Mouse (Mus musculus) limb, embryonic 11.5 days (tissue): ENCODE results near the gene Tpm3. TPM values are rescaled to one million over a fixed set of nuclear protein-coding genes. Genes with fewer than 3 reads are reported as not detected.

Experiments used
- ATAC-seq: fragments of 200-750 bp; cut with Nextera tagmentation; 2 replicates; pipeline ENCODE4 v1.8.0; 2017; ENCODE audit warnings: low read depth; ENCODE audit not compliant: insufficient number of reproducible peaks, low FRiP score, low TSS enrichment
- DNase-seq: peaks from one replicate; pipeline ENCODE4 v3.0.0-alpha.2; 2015; ENCODE audit warnings: low spot score
- H3K27ac ChIP-seq: fragments of 300-500 bp; sonication (generic); replicated peaks from 2 replicates; pipeline ENCODE4 v1.5.1; 2014; ENCODE audit warnings: low read depth, mild to moderate bottlenecking, low read length
- H3K27me3 ChIP-seq: fragments of 300-500 bp; sonication (generic); 2 replicates; pipeline ENCODE4 v1.6.1; 2014; ENCODE audit warnings: mild to moderate bottlenecking, low read length, mixed read lengths; ENCODE audit not compliant: control insufficient read depth, insufficient read depth
- H3K36me3 ChIP-seq: fragments of 300-500 bp; sonication (generic); 2 replicates; pipeline ENCODE4 v1.6.1; 2014; ENCODE audit warnings: mild to moderate bottlenecking, low read length, moderate library complexity, mixed read lengths; ENCODE audit not compliant: control insufficient read depth, insufficient read depth
- H3K4me1 ChIP-seq: fragments of 300-500 bp; sonication (generic); 2 replicates; pipeline ENCODE4 v1.6.1; 2014; ENCODE audit warnings: low read length, mixed read lengths; ENCODE audit not compliant: control insufficient read depth, insufficient read depth
- H3K4me2 ChIP-seq: fragments of 300-500 bp; sonication (generic); 2 replicates; pipeline ENCODE4 v1.6.1; 2014; ENCODE audit warnings: low read depth, mild to moderate bottlenecking, moderate library complexity; ENCODE audit not compliant: severe bottlenecking
- H3K4me3 ChIP-seq: fragments of 300-500 bp; sonication (generic); 2 replicates; pipeline ENCODE4 v1.5.1; 2014; ENCODE audit warnings: low read depth, low read length
- H3K9ac ChIP-seq: fragments of 300-500 bp; sonication (generic); 2 replicates; pipeline ENCODE4 v1.6.1; 2014; ENCODE audit warnings: mild to moderate bottlenecking, low read length
- H3K9me3 ChIP-seq: fragments of 300-500 bp; sonication (generic); 2 replicates; pipeline ENCODE4 v1.6.1; 2016; ENCODE audit warnings: low read length; ENCODE audit not compliant: control insufficient read depth
- WGBS: fragments of 180-500 bp; shearing (Covaris S2); extraction: QIAGEN DNeasy Blood & Tissue Kit; methylation state at CpG from one replicate; pipeline ENCODE4 v1.1.7; 2014; 5-methylcytosine and 5-hydroxymethylcytosine counted together
- polyA plus RNA-seq: library from polyadenylated mRNA; unstranded; fragments of >200 nt; fragmentation: Nextera tagmentation; extraction: Ambion mirVana; gene quantifications from 2 replicates; pipeline ENCODE4 v1.2.1, GENCODE M21; 2014

The Tpm3 gene
- polyA plus RNA-seq, 1 experiment from 2014 or later, result 605 TPM

DNA sequence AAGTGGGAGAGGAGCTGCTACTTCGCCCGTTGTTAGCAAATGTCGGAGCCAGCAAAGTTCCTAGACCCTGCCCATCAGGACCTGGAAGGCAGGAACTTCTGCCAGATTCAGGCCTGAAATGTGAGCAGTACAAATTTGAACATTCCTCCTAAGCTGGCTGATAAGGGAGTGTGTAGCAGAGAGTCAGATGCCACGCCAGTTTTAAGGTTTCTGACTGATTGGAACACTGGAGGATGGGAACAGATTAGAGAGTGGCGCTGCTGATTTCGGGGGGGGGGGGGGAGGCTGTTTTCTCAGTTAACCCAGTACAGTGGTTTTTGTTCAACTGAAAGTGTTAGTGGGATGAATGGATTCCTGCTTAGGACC lies 8.0 kb downstream of the Tpm3 start:
- under 1% methylated on average over 6 of the region's 6 CpGs for WGBS
- ATAC-seq, result no peak
- peak overlapping the region; percentile 78 for H3K9ac ChIP-seq
- peak overlapping the region; percentile 93 for H3K27ac ChIP-seq
- DNase-seq, result no peak
- no peaks in the 10 kb centered on the region for H3K27me3 ChIP-seq
- H3K4me1 ChIP-seq, result peaks cover 27% of the 10 kb centered on the region
- no peaks in the 10 kb centered on the region for H3K9me3 ChIP-seq
- peak overlapping the region; percentile 76 for H3K4me2 ChIP-seq
- peak overlapping the region; percentile 81 for H3K4me3 ChIP-seq
- no peaks in the 10 kb centered on the region for H3K36me3 ChIP-seq

DNA sequence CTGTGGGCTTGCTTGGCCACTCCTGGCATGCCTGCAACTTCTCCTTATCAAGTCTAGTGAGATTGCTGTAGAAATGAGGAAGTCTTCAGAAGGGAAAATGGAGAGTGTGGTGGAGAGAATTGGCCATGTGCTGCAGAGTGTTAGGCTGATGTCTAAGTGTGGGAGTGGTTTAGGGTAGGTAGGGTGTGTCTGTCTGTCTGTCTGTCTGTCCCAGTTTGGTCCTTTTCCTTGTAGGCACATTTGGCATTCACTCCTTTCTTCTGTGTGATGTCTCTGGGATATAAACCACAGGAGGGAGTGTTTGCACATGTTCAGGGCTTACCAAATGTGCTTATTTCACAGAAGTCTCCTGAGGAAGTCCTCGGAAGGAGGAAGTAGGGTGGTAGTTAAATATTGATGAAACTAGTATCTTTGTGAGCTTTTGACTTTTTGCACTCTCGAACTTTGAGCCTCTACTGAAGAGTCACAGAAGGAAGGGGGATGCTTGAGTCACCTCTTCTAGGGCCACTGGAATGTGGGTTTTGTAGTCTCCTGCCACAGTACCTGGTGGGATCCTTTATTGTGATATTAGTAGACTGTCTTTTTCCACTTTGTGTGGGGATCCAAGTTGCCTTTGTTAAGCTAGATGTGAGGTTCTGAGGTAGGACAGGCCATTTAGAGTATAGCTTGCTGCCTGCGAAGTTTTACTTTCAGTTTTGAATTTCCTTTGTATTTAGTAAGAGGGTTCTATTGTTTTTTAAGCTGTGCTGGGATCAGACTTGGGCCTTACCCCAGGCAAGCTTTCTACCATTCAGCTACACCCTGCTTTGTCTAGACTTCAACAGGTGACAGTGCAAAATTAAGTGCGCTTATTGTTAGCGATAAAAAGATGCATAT lies 9.2 kb downstream of the Tpm3 start:
- DNase-seq (no peak), ATAC-seq (no peak)
- WGBS, result 81% methylated on average over 5 of the region's 5 CpGs
- H3K4me1 ChIP-seq, result peaks cover 27% of the 10 kb centered on the region
- H3K27me3 ChIP-seq, result no peaks in the 10 kb centered on the region
- no peak overlapping the region for H3K9ac ChIP-seq
- H3K9me3 ChIP-seq, result no peaks in the 10 kb centered on the region
- H3K27ac ChIP-seq, result no peak overlapping the region
- peak overlapping the region; percentile 76 for H3K4me2 ChIP-seq
- no peaks in the 10 kb centered on the region; the same call in 1 of the 2 replicates for H3K36me3 ChIP-seq
- peak overlapping the region; percentile 81; the same call in 1 of the 2 replicates for H3K4me3 ChIP-seq

DNA sequence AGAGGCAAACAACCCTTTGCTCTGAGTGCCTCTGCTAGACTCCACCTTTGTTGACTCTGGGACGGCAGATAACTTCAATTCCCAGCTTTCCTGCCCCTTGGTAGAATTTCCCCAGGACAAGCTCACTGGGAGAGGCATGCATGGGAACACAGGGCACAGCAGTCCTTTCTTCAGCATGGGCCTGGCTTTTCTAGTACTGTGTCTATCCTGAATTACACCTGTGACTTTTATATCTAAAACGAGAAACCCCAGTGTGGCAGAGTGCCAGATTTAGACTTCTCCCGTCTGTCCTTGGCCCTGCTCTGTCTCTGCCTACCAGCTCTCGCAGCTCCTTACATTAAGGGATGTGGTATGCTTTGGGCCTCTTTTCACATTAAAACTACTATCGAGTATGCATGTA lies 10.6 kb downstream of the Tpm3 start:
- Histone ChIP-seq H3K4me3 (no peak overlapping the region), H3K27me3 (no peaks in the 10 kb centered on the region), H3K36me3 (peaks cover 5% of the 10 kb centered on the region; the same call in 1 of the 2 replicates), H3K9ac (no peak overlapping the region), H3K9me3 (no peaks in the 10 kb centered on the region), H3K4me2 (no peak overlapping the region), H3K27ac (no peak overlapping the region), H3K4me1 (peaks cover 22% of the 10 kb centered on the region)
- no peak for ATAC-seq
- no peak for DNase-seq
- 76% methylated on average over 5 of the region's 5 CpGs for WGBS

DNA sequence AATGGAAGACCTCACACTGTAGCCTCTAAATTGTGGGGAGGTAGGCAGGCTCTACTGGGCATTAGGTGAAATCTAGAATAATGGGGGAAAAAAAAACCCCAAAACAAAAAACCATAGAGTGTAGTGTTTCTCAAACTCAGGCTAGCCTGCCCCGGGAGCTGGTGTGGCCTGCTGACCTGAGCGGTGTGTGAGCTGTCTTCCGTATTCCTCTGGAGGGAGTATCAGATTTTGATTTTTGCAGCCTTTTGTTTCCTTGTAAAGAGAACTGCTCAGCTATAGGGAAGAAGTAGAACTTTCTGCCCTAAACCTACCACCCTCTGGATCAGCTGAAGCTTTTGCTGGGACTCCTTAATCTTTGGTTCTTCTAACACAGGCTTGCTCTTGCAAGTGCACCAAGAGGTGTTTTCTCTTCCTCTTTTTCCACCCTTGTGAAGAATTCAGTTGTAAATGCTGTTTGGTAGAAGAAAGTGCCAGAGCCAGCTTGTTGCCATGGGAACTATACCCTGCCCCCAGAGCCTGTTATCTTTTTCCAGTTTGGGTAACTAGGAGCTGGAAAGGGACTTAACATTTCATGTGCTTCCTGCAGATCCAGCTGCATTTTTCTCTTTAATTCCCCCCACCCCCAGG lies 11.4 kb downstream of the Tpm3 start:
- H3K4me3 ChIP-seq, result no peak overlapping the region
- H3K9ac ChIP-seq, result no peak overlapping the region
- 82% methylated on average over 3 of the region's 3 CpGs for WGBS
- H3K36me3 ChIP-seq, result peaks cover 13% of the 10 kb centered on the region; the same call in 1 of the 2 replicates
- peaks cover 19% of the 10 kb centered on the region for H3K4me1 ChIP-seq
- ATAC-seq (no peak), DNase-seq (no peak)
- H3K27me3 ChIP-seq, result no peaks in the 10 kb centered on the region
- H3K9me3 ChIP-seq, result no peaks in the 10 kb centered on the region
- H3K27ac ChIP-seq, result no peak overlapping the region
- H3K4me2 ChIP-seq, result no peak overlapping the region

DNA sequence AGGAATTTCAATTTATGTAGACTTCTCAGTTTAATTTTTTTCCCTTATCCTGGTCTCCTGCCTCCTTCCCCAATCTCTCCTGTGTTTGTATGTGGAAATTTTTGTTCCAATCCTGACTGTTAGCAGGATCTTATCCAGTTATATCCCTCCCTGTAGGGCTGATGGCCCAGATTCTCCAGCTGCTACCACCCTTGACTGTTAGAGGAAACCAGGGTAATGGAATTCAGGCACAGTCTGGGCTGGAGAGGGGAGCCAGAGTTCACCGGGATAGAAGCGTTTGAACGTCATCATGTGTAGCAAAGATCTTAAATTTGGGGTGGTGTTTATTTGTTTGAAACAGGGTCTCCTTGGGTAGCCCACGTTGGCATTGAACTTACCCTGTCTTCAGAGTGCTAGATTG lies 12.3 kb downstream of the Tpm3 start:
- Histone ChIP-seq H3K4me2 (no peak overlapping the region), H3K27me3 (no peaks in the 10 kb centered on the region), H3K4me3 (no peak overlapping the region), H3K4me1 (peaks cover 17% of the 10 kb centered on the region), H3K36me3 (peaks cover 18% of the 10 kb centered on the region; the same call in 1 of the 2 replicates), H3K9ac (no peak overlapping the region), H3K9me3 (no peaks in the 10 kb centered on the region), H3K27ac (no peak overlapping the region)
- DNase-seq (no peak), ATAC-seq (no peak)
- 84% methylated on average over 4 of the region's 4 CpGs for WGBS

DNA sequence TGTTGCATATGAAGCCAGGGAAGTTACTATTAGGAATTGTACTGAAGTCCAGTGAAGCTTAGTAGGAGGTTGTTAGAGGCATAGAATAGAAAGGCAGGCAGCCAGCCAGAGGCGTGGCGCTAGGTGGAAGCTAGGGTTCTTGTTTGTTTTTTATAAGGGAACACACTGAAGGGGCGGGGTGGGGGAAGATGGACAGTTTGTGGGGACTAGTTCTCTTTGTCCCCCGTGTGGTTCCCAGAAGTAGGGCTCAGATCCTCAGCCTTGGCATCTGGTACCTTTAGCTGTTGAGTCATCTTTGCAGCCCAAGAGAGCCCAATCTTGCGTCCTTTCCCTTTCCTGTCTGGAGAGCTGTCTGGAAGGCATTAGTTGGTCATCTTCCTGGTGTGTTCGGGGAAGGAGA lies 12.8 kb downstream of the Tpm3 start:
- Histone ChIP-seq H3K9ac (no peak overlapping the region), H3K4me2 (no peak overlapping the region), H3K27me3 (no peaks in the 10 kb centered on the region), H3K9me3 (no peaks in the 10 kb centered on the region), H3K4me3 (no peak overlapping the region), H3K36me3 (peaks cover 20% of the 10 kb centered on the region; the same call in 1 of the 2 replicates), H3K4me1 (peaks cover 17% of the 10 kb centered on the region), H3K27ac (no peak overlapping the region)
- ATAC-seq (no peak), DNase-seq (no peak)
- 95% methylated on average over 6 of the region's 6 CpGs for WGBS

DNA sequence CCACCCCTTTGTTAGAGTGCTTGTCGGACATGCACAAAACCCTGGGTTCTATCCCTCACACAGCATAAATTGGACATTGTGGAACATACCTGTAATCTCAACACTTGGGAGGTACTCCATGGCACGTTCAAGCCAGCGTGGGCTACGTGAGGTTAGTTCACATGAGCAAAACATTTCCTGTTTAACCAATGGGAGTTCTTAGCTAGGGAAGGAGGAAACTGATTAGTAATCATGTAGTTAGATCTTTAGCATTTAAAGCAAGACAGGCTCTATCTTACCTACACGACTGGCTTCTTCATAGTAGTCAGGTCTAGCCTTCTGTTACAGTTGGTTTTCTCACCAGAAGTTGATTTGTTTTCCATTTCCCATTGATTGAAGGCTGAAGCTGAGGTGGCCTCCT lies 13.6 kb downstream of the Tpm3 start:
- WGBS, result 93% methylated on average over 5 of the region's 5 CpGs
- Histone ChIP-seq H3K4me3 (no peak overlapping the region), H3K27ac (no peak overlapping the region), H3K27me3 (no peaks in the 10 kb centered on the region), H3K9ac (no peak overlapping the region), H3K4me2 (no peak overlapping the region), H3K4me1 (peaks cover 15% of the 10 kb centered on the region), H3K9me3 (no peaks in the 10 kb centered on the region), H3K36me3 (peaks cover 26% of the 10 kb centered on the region)
- ATAC-seq (no peak), DNase-seq (no peak)

DNA sequence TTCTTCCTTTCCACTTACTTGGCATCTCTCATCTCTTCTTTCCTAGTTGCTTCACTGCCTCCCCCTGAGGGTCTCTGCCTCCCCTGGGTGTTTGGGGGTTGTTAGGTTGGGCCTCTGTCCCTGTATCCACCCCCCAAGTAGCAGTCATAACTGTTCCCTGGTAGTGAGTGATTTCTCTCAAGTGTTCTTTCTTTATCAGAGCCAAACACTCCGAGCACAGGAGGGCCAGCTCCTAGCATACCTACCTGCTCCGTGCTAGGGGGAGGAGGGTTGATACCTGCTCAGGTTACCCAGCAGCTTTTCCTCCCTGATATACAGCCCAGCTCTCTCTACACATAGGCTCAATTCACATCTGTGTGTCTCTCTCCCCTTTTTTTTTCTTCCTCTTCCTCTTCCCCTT lies 16.2 kb downstream of the Tpm3 start:
- H3K4me2 ChIP-seq, result no peak overlapping the region
- DNase-seq, result no peak
- 97% methylated on average over 2 of the region's 2 CpGs for WGBS
- H3K4me1 ChIP-seq, result peaks cover 4% of the 10 kb centered on the region; the same call in 1 of the 2 replicates
- no peak overlapping the region for H3K27ac ChIP-seq
- ATAC-seq, result no peak
- no peaks in the 10 kb centered on the region for H3K27me3 ChIP-seq
- no peaks in the 10 kb centered on the region for H3K9me3 ChIP-seq
- no peak overlapping the region for H3K9ac ChIP-seq
- H3K4me3 ChIP-seq, result no peak overlapping the region
- H3K36me3 ChIP-seq, result peaks cover 39% of the 10 kb centered on the region
